Mouse (Mus musculus) ovary, postnatal 36 days (tissue): ENCODE results near the gene Adarb2.
"Not testable (repeated sequence)": the region's sequence is repeated elsewhere in the genome, so short reads cannot be mapped to it uniquely, and the experiment has no call there.

Source experiments
- DNase-seq: peaks from one replicate; pipeline ENCODE4 v3.0.0; 2022; ENCODE audit warnings: low spot score, mixed read lengths

Gene Adarb2

GRCm38 (mm10) chr13:8587447-8587846, 384.8 kb downstream of the Adarb2 start:
- DNase-seq: no peak

GRCm38 (mm10) chr13:8590460-8590859, 387.8 kb downstream of the Adarb2 start:
- no peak for DNase-seq

- no peak for DNase-seq
Measured at GRCm38 (mm10) chr13:8596977-8597646, 394.4 kb downstream of the Adarb2 start.

- no peak for DNase-seq
Measured at GRCm38 (mm10) chr13:8597647-8598017, 395.0 kb downstream of the Adarb2 start.

GRCm38 (mm10) chr13:8605645-8606044, 403.0 kb downstream of the Adarb2 start:
- DNase-seq: no peak

GRCm38 (mm10) chr13:8608040-8608439, 405.4 kb downstream of the Adarb2 start:
- DNase-seq: no peak

- DNase-seq: not testable (repeated sequence)
Measured at GRCm38 (mm10) chr13:8608918-8609317, 406.3 kb downstream of the Adarb2 start.

- no peak for DNase-seq
Measured at GRCm38 (mm10) chr13:8610956-8611355, 408.3 kb downstream of the Adarb2 start.

- no peak for DNase-seq
Measured at GRCm38 (mm10) chr13:8612618-8613391, 410.1 kb downstream of the Adarb2 start.

- DNase-seq: no peak
Measured at GRCm38 (mm10) chr13:8616685-8617084, 414.0 kb downstream of the Adarb2 start.

GRCm38 (mm10) chr13:8622263-8622662, 419.6 kb downstream of the Adarb2 start:
- DNase-seq: no peak

GRCm38 (mm10) chr13:8629565-8629964, 426.9 kb downstream of the Adarb2 start:
- no peak for DNase-seq

- no peak for DNase-seq
Measured at GRCm38 (mm10) chr13:8631618-8632017, 429.0 kb downstream of the Adarb2 start.

- DNase-seq: no peak
Measured at GRCm38 (mm10) chr13:8632072-8632471, 429.4 kb downstream of the Adarb2 start.

GRCm38 (mm10) chr13:8633385-8634337, 431.0 kb downstream of the Adarb2 start:
- DNase-seq: no peak

GRCm38 (mm10) chr13:8642084-8642483, 439.4 kb downstream of the Adarb2 start:
- DNase-seq: no peak

- DNase-seq: no peak
Measured at GRCm38 (mm10) chr13:8643920-8644319, 441.3 kb downstream of the Adarb2 start.

GRCm38 (mm10) chr13:8644805-8645679, 442.4 kb downstream of the Adarb2 start:
- DNase-seq: no peak

GRCm38 (mm10) chr13:8649261-8649660, 446.6 kb downstream of the Adarb2 start:
- DNase-seq: no peak

GRCm38 (mm10) chr13:8664615-8665240, 462.1 kb downstream of the Adarb2 start:
- DNase-seq: no peak

- no peak for DNase-seq
Measured at GRCm38 (mm10) chr13:8677174-8677573, 474.5 kb downstream of the Adarb2 start.
